Mouse (Mus musculus) telencephalon, adult 2 months (tissue): ENCODE results near the gene Trappc2l.
A peak's percentile ranks its signal among the peaks of the same experiment; 100 is the strongest.
"Not testable (repeated sequence)": the region's sequence is repeated elsewhere in the genome, so short reads cannot be mapped to it uniquely, and the experiment has no call there.

Source experiments
- DNase-seq: peaks from one replicate; pipeline ENCODE4 v3.0.0-alpha.2; 2011; ENCODE audit warnings: low read depth, low spot score

The Trappc2l gene

GRCm38 (mm10) chr8:122623844-122624642 is 12.6 kb downstream of the Trappc2l start:
- no peak for DNase-seq

DNA sequence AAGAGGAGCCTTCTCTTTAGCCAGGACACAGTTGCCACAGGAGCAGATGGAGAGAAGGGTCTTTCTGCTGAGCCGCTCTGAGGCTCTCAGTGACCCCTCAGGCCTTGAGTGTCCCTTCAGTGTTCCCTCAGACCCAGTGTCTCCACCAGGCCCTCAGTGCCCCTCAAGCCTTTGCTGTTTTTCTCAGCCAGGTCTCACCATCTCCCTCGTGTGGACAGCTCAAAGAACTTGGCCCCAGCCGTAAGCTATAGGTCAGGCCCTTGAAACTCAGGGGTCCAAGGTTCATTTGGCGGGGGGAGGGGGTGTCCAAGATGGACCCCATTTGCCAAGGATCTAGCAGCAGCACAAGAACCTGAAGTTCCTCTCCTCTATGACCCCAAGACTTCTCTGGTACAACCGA is 13.2 kb downstream of the Trappc2l start:
- no peak for DNase-seq

GRCm38 (mm10) chr8:122625811-122626210 is 14.4 kb downstream of the Trappc2l start:
- no peak for DNase-seq

- no peak for DNase-seq
Measured at GRCm38 (mm10) chr8:122626896-122627295, 15.5 kb downstream of the Trappc2l start.

- DNase-seq: no peak
Measured at GRCm38 (mm10) chr8:122629388-122629787, 17.9 kb downstream of the Trappc2l start.

DNA sequence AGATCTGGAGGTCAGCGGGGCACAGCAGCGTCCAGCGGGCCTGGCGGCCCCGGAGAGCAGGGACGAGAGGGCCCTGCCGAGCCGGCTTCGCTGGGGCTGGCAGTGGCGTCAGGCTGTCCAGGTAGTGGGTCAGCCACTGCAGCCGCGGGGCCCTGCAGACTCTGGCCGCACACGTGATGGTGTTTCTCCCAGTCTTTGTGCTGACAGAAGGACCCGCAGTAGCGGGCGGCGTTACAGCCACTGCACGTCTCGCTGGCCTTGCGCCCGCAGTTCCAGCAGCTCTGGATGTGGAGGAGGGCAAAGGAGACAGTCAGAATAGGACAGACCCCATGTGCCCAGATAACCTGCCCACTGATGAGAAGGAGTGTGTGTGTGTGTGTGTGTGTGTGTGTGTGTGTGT is 19.3 kb downstream of the Trappc2l start:
- DNase-seq: no peak

GRCm38 (mm10) chr8:122632134-122632533 is 20.7 kb downstream of the Trappc2l start:
- not testable (repeated sequence) for DNase-seq

DNA sequence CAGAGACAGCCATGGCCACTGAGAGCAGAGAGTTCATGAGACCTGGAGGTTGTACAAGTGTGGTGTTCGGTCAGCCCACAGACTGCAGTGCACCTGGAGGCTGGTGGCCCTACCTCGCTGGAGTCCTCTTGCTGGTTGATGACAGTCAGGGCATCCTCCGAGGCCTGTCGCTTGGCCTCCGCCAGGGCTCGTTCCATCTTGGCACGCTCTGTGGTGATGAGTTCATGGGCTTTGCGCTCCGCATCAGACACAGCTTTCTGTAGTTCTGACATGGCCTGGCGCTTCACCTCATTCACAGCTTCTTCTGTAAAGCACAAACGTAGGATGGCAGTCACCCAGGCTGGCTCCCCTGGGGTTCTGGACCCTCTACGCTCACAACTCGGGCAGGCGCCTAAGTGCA is 21.8 kb downstream of the Trappc2l start:
- no peak for DNase-seq

GRCm38 (mm10) chr8:122635878-122636802 is 24.7 kb downstream of the Trappc2l start:
- DNase-seq: no peak

DNA sequence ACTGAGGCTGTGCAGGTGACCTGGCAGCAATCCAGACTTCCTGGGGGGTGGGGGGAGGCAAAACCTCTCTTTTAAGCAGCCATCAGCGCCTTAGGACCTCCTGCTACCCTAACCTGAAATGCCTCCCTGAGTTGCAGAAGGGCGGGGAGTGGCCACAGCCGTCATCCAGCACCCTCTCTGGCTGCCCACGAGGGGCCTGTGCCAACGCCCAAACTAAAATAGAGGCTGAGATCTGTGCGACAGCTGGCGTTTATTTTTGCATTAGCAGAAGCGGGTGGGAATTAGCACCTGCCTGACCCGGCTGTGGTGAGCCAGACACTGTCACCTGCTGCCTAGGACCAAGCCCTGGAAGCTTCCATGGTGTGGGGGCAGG is 25.3 kb downstream of the Trappc2l start:
- DNase-seq: no peak

GRCm38 (mm10) chr8:122637230-122637629 is 25.8 kb downstream of the Trappc2l start:
- DNase-seq: no peak

DNA sequence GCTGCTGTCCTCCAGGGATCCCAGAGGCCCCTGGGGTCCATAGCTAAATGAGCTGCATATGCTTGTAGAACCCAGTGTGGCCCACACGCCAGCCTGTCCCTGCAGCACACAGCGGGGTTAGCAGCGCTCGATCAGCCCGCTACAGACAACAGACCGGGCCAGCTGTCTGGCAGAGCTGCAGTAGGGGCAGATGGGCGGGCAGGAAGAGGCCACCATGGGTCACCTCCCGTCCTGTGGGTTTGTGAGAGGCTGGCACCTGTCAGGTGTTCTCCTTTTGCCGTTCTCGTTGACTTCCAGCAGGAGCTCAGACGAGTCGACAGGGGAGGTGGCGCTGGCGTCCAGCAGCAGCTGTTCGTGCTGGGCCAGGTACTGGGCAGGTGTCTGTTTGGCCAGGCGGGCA is 27.2 kb downstream of the Trappc2l start:
- no peak for DNase-seq

DNA sequence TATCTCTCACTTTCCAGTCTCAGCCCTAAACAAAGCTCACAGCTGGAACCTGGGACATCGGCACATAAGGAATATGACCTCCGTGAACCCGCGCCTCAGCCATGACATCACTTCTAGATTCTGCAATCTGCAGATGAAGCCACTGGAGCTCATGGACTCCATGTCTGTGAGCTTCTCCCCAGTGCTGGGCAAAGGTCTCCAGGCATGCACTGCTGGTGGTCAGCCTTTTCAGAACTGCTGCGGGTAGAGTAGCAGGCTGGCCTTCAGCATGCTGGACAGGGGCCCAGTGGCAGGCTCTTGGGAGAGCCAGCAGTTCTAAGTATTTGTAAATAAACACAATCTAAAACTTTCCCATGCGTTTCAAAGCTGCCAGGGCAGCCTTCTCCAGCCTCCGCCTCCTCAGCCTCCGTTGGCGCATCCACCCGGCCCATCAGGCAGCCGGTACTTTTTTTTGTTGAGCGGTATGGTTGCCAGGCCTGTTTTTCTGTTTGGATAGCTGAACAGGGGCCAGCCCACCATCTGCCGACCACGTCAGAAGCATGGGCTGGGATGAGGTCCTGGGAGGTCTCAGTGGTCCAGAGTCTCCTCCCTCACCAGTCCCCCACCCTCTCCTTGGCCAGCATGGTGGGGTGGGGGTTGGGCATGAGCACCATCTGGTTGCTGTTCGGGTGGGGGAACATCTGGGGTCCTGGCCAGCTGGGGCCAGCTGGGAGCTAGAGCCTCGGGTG is 28.2 kb downstream of the Trappc2l start:
- no peak for DNase-seq

DNA sequence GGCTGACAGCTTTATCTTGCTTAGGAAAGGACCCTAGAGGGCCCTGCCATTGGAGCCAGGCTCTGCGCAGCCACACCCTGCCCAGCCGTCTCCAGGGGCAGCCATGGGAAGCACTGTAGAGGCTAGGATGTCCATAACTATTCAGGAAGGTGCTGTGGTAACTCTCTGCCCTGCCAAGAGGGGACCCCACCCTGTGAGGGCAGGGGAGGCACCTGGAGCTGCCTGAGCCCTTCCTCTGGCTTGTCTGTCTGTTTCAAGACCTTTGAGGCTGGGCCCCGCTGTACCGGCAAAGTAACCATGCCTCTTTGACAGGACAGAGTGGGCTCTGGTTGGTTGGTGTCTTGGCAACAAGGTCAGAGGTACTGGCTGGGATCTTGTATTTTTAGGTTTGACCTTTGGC is 29.4 kb downstream of the Trappc2l start:
- no peak for DNase-seq

DNA sequence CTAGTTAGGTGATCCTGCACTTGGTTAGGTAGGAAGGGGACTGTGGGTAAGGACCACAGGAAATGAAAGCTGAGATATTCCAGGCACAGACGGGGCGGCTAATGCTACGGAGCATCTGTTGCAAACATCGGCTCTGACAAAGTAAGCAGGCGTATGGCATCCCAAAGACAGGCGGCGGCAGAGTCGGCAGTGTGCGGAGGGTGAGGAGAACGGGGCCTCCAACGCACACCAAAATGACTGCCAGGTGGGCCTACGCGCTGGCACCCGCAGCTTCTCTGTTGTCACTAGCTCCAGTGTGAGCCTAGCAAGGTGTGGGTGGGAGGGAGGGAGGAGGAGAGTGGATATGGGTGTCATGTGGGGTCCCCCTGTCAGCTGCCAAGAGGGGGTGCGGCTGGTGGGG is 30.0 kb downstream of the Trappc2l start:
- DNase-seq: peak; percentile 86

DNA sequence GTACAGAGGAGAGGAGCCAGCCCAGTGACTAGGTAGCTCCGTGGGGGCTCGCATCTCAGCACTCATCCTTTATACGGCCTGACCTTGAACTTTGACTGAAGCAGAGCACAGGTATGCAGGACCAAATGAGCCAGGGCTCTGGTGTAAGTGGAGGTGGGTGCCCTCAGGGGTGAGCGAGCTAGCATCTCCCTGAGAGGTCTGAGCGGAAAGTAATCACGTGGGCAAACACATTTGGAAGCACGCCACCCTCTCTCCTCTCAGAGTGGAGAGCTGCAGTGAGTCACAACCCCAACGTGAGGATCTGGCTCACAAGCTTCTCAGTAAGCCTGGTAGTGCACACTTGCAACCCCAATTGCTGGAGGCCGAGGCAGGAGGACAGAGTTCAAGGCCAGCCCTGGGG is 30.6 kb downstream of the Trappc2l start:
- DNase-seq: peak; percentile 68

DNA sequence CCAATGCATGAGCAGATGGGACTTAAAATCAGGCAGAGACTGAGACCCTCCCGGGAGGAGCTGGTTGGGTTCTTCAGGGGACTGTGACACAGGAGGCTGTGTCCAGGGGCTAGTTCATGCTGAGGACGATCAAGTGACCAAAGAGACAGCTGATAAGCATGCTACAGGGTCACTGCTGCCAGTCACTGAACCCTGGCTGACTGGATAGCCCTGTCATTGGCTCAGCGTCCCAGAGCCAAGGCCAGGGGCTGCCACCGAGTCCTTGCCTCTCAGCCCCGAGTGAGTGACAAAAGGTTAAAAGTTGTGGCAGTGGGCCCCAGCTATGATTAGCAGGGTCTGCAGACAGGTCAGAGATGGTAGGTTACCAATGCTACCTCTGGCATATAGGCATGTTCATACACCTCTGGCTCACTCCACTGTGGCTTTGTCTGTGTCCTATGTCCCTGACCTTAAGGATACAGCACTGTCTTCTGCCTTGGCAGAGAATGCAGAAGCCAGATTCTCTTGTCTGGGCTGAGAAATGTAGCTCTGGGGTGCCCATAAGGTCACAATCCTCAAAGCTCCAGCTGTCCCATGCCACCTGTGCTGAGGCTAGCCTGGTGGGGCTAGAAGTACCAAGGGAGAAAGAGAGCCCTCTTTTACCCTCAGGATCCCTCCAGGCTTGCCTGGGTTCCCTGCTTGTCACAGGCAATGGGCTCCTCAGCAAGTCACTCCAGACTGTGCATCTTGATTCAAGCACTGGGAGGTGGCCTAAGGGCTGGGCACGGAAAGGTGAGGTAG is 32.9 kb downstream of the Trappc2l start:
- DNase-seq: no peak

DNA sequence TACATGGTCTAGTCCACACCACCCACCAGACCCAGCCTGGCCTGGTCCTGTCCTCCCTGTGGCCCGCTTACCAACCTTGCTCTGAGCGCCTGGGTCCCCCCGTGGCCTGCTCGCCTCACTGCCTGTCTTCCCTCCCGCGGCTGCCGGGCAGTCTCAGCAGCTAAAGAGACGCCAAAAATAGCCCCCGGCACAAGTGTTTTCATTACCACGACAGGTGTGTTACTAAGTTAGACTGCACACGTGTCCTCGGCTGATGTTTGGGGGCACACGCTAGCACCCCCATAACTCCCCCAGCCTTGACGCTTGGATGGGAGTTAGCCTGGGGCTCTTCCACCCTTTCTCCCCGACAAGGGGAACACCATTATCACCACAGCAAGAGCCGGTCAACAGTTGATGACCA is 34.9 kb downstream of the Trappc2l start:
- no peak for DNase-seq

GRCm38 (mm10) chr8:122648192-122648970 is 36.9 kb downstream of the Trappc2l start:
- DNase-seq: no peak

- DNase-seq: no peak
Measured at GRCm38 (mm10) chr8:122651326-122651921, 40.0 kb downstream of the Trappc2l start.
